Mouse (Mus musculus): ENCODE measurements around the gene Phb2.

Phb2 gene

DNA sequence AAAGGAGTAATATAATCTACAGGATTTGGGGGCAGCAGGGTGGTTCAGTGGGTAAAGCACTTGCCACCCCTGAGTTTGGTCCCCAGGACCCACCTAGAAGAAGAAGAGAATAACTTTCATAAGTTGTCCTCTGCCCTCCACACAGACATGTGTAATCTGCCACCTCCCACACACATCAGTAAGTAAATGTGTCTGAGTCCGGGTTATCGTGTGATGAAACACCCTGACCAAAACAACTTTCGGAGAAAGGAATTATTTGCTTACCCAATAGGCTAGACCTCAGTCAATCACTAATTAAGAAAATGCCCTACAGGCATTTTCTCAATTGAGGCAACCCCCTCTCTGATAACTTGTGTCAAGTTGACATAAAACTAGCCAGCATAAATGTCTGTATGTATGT, 21.6 kb upstream of the Phb2 start:
- no peak for DNase-seq (ENCODE audit: low spot score in 2 of 2)

DNA sequence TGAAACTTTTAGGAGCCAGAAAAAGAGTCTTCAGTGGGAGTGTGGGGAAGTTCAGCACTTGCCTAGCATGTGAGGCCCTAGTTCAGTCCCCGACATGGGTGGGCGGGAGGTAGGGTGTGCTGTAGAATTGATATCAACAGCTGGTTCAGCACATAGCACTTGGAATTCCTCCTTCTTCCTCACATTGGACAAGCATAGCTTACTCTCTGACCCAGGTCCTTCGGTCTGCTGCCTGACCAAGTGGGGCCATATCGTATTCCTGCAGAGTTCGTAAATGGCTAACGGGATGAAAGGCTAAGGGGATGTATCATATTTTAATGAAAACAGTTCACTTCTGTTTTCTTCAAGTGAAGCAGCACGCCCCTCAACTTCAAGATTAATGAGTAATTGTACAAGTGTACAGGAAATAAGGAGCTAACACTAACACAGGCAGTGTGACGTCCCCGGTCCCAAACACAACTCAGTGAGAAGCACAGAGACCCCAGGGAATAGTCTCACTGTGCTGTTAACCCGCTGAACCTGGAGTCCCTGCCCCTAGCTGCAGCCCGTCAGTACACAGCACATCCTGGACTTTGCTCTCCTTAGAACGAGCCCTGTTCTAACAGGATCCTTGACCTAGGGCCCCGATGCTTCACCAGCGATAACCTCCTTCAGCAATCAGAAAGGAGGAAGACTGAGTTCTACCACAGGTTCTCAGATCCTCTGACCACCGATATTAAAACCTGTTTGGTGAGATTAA, 18.7 kb upstream of the Phb2 start:
- DNase-seq (ENCODE audit: low spot score in 2 of 2): no peak

DNA sequence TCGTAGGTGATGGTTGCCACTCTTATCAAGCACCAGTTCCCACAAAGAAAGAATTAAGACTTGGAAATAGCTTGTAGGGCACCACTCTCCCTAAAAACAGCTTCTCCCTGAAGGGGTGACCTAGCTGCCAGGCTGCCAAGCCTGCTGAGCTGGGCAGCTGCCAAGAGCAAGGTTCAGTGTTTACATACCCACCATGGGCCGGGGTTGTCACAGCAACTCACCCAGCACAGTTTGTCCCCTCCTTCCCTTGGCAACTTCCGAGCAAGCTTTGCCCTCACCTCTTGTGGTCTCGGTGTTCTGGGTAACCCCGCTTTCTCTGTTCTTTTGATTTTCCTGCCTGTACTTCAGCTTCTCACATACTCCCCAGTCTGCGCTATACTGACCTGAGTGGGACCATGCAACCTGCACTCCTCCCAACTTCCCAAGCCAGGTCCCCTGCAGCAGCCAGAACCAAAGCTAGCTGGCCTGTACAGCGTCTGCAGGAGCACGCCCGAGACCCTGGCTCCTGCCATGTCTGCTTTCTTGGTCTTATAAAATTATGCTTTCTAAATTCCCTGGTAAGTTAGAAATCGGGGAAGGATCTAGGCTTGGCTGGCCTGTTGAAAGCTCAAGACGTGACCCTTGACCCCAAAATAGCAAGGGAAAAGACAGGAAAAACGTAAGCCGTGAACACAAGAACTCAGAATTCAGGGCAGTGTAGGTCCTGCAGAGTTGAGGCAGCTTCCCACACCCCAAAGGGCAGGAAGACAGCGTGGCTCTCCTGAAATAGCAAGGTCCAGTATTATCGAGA, 17.8 kb upstream of the Phb2 start:
- peak; percentile 71 to 82 for DNase-seq (ENCODE audit: low spot score in 2 of 2)

DNA sequence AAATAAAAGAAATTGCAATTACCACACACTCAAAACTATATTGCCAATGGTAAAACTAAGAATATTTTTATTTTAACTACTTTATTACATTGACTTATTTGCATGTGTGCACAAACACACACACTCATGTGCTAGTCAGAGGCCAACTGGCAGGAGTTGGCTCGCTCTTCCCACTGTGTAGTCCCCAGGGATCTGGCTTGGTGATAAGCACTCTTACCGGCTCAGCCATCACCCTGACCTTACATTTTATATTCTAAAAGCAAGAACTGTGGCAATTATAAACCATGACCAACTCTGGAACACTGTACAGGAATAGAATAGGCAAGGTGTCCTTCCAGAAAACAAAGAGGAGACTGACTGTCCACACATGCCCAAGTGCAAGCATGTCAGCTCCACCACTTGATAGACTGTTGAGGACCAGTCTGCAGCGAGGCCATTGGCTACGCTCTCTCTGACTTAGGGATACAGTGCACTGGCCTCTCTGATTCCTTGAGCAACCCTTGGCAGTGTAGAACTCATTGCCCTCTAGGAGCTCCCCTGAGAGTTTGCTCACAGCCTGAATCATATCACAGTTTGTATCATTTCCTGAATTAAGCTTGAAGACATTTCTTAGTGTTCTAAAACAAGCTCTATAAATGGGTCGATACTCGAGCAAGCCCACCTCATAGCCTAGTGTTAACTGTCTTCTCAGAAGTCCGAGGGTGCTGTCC, 15.5 kb upstream of the Phb2 start:
- no peak for DNase-seq (ENCODE audit: low spot score in 2 of 2)

DNA sequence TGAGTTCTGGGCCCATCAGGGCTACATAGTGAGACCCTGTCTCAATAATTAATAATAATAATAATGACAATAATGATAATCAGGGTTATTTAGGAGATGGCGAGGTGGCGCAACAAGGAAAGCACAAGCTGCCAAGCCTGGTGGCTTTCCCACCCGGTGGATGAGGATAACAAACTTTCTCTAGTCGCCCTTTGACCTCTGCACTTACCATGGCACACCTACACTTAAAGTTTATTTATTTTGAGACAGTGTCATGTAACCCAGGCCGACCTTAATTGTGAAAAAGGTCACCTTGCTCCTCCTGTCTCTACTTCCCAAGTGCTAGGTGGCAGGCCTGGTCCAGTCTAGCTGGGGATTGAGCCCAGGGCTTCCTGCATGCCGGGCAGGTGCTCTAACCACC, 13.4 kb upstream of the Phb2 start:
- no peak for DNase-seq (ENCODE audit: low spot score in 2 of 2)

DNA sequence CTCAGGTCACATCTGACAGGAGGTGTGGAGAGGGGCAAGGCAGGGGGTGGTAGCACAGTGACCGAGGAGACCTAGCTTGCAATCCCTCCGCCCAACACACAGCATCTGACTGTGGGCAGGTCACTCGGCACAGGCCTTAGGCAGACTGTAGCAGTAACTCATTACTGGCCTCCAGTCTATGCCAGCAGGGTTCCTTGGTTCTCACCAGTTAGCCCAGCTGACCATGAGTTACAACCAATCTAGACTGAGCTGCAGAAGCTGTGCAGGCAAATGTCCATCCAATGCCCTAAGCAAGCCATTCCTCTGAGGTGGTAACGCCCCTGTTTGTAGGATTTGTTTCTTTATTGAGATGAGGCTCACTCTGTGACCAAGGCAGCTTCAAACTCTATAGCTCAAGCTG, 12.8 kb upstream of the Phb2 start:
- no peak for DNase-seq (ENCODE audit: low spot score in 2 of 2)

DNA sequence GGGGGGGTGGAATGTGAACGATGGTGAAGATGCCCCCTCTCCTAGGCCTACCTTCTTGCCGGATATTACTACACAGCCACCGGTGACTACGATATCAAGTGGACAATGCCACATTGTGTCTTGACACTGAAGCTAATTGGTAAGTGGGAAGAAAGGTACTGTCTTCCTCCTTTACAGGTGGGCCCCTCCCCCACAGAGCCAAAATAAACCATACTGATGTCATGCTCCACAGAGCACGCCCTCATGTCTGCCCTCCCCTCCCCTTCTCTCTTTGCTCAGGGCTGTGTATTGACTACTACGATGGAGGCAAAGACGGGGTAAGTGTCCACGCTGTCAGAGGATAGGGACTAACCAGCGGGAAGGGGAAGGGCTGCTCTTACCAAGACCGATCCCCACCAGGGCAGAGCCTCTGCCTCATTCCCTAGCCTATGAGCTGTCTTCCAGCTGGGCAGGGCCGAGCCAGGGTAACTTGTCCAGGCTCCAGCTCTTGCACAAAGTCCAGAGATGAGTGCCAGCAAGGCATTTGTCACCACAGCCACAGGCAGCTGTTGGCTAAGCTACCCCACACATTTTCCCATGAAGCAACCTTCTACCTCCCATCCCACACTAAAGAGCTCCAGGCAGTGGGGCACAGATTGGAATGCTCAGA, 12.1 kb upstream of the Phb2 start:
- peak in 1 of 2 experiments; percentile 72 for DNase-seq (ENCODE audit: low spot score in 2 of 2)

DNA sequence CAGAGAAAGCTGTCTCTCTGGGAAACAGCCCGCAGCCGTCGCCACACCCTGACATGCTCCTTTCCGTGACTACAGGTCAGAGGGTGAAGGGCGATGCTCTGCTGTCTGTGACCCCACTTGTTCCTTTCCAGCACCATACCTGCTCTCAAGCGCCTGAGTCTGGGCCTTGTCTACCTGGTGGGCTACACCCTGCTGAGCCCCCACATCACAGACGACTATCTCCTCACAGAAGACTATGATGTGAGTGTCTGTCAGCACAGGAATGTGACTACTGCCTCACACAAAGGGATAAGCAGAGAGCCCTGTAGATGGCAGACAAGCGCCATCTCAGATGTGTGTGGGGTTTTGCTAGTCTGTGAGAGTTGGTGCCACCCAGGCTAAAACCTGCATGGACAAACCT, 10.8 kb upstream of the Phb2 start:
- DNase-seq (ENCODE audit: low spot score in 2 of 2): no peak

DNA sequence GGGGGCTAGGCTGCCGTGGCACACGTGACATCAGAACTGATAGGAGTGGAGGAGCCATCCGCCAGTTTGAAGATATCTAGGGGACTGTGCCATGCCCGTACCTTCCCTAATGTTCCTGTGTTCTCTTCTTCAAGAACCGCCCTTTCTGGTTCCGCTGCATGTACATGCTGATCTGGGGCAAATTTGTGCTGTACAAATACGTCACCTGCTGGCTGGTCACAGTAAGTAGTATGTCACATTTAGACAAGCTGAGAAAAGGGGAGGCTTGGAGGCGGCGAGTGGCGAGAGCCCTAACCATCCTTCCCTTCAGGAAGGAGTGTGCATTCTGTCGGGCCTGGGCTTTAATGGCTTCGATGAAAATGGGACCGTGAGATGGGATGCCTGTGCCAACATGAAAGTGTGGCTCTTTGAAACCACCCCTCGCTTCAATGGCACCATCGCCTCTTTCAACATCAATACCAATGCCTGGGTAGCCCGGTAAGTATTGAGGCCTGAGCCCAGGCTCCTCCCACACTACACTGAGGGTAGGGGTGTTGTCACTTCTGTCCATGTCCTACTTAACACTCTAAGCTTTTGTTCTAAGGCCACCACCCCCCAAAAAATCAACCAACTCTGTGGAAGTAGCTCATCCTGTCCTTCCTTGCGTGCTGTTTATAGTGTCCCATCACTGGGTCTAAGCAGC, 9.9 kb upstream of the Phb2 start:
- DNase-seq (ENCODE audit: low spot score in 2 of 2): no peak

DNA sequence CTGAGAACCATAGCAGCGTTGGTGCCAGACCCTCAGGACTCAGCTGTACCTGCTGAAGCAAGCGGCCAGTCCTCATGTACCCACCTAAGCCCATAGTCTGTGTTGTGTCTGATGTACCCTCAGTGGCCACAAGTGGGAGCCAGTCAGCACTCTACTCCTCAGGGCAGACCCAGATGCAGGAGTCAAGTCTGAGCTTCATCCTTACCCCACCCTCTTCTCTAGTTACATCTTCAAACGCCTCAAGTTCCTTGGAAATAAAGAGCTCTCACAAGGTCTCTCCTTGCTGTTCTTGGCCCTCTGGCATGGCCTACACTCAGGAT, 9.4 kb upstream of the Phb2 start:
- peak in 1 of 2 experiments; percentile 69 for DNase-seq (ENCODE audit: low spot score in 2 of 2)

DNA sequence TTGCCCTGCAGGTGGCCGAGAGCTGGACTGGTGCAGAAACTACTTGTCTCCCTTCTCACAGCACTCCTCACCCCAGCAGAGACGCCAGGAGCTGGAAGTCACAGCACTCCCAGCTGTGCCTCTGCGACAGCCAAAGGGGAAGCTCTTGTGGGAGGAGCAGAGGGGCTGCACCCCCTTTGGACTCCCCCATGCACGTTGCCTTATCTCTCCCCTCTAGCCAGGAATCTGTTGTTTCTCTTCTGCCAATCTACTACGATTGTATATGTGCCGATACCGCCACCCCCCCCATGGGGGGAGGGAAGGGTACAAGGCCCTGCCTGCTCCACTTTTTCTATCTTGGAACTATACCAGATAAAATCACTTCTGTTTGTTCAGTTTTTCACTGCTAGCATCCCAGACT, 8.3 kb upstream of the Phb2 start:
- DNase-seq (ENCODE audit: low spot score in 2 of 2): no peak

DNA sequence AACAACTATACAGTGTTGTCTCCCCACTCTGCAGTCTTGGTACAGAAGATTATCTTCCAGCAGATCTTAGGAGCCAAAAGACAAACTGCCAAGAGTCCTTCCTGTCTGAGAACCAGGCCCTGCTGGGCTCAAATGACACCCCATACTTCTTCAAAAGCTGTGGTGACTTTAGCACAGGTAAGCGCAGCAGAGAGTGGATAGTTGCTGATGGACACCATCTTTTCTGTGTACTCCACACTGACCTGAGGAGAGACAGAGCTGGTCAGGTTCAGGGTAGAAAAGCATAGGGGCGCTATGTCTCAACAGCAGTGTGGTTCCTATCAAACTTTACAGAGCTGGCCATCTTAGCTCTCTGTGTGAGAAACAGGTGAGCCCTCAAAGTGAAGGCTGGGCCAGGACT, 7.7 kb upstream of the Phb2 start:
- no peak for DNase-seq (ENCODE audit: low spot score in 2 of 2)

DNA sequence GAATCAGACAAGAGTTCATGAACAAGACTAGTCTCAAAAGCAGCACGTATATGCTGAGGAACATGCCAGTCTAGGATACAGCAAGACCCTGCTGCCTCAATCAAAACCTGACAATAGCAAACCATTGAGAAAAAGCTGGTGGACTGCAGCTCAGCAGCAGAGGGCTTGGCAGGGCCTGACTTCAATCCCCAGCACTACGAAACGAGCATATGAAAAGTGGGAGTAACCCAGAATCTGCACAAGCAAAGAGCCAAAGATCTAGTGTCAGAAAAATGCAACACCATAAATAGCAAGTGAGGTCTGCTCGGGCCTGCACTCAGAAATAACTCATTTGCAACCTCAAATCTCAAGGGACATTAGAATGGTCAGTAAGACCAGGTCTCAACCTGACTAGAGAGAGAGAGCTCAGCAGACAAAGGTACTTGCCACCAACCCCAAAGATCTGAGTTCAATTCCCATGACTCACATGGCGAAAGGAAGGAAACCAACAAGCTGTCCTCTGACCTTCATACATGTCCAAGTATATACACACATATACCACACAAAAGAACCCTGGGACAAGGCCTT, 6.0 kb upstream of the Phb2 start:
- no peak for DNase-seq (ENCODE audit: low spot score in 2 of 2)

DNA sequence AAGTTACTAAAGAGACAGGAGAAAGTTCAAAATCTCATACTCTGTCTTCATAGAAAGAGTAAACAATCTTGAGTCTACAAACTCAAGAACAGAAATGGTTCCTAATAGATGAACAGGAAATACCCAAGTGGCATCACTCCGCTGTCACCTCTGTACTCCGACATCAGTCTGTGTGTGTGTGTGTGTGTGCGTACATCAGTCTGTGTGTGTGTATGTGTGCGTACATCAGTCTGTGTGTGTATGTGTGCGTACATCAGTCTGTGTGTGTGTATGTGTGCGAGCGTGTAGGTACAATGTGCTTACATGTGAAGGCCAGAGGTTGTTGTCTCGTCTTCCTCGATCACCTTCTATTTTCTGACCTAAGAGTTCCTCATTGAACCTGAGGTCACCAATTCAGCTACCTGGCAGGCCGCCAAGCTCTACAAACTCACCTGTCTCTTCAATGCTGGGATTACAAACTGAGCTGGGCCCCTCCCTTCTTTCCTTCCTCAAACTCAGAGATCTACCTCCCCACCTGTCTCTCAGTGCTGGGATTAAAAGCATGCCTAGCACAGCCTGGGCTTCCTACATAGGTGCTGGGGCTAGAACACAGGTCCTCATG, 3.7 kb upstream of the Phb2 start:
- DNase-seq (ENCODE audit: low spot score in 2 of 2): no peak

DNA sequence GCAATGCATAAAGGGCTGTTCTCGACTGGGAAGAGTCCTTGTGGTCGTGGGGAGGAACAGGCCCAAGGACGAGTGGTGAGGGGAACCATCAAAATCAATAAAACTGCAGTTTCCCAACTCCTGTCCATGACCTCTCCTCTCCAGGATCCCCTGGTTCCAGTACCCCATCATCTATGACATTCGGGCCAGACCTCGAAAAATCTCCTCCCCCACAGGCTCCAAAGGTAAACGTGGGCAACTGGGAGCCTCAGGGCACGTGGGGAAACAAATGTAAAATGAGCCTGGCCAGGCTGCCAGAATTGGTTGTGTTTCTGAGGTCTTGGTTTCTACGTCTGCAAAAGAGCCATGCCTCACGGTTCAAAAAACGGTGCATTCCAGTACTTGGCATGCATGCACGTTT, 782 bp downstream of the Phb2 start:
- DNase-seq (ENCODE audit: low spot score in 2 of 2): no peak

DNA sequence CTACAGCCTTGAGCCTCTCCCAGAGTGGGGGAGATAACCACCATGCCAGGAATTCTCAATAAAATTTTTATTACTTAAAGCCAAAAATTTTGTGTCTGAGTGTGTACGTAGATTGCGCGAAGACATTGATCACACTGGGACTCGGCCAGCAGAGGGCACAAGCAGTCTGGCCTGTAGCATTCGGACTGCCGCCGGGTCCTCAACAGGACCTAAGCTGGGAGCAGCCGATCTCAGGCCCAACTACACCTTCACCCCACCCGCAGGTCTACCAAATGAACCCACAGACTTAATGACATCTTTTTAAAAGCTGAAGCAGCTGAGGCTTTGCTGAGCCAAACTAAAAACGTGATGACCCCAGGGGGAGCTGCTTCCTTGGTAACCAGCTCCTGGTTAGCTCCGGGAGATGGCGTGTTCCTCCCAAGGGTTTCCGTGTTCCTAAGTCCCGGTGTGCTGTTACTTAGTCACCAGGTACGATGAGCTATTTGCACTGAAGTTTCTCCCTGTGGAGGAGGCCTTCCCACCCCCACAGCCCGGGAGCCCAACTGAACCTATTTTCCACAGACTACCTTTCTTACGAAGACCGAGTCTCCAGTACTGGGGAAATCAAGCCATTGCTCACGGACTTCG, 4.8 kb downstream of the Phb2 start:
- DNase-seq (ENCODE audit: low spot score in 2 of 2): no peak

DNA sequence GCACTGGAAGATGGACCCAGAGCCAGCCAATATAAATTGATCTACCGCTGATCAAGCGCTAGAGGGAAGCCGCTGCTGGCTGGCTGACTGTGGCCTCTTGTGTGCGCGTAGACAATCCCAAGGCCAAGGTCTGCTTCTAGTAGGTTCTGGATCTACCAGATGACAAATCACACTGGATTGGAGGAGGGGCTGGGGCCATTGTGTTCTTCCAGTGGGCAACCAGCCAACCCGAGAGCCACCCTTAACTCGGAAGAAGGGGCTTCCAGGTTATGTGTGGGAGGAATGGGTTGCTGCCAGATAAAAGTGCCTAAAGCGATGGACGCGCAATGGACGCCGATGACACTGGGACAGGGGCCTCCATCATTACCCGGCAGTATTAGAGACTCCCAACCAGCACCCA, 5.8 kb downstream of the Phb2 start:
- DNase-seq (ENCODE audit: low spot score in 2 of 2): no peak

DNA sequence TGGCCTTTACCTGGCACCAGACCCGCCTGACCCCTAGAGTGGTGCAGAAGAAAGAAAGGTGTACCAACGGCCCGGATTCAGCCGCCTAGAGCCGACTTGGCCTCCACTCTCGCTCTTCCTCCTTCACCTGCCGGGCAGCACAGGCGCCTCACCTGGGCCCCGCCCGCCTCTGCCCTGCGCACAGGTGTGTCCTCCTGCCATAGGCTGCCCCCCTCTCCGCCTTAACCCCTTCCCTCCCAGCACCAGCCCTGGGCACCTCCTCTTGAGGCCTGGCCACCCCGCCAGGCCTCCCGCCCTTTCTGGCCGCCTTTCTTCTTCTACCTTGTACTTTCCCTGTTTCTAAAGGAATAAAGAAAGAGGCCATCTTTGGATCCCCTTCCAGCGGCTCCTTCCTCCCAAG, 6.6 kb downstream of the Phb2 start:
- DNase-seq (ENCODE audit: low spot score in 2 of 2): peak; percentile 71 to 80

DNA sequence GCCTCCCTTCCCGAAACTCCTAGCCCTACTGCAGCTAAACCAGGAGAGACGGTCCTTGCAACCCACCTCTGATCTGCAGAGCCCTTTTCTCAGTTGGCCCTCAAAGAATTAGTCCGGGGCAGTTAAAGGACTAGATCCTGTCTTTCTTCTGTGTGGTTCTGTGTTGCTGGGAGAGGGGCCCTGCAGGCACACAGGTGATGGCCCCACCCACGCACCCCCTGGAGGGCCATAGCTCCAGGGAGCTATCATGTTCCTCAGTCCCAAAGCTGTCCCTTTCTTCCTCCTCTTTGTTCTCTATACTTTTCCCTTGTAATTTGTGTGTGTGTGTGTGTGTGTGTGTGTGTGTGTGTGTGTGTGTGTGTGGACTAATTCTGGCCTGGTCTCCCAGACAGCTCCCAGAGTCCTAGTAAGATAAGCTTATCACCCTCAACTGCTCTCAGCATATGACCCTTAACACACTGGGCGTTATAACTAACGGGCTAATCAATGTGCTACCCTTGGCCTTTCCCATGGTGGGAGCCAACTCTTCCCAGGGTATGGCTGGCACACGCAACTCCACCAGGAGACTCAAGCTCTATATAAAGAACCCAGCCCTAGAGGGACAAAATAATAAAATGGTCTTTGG, 7.3 kb downstream of the Phb2 start:
- DNase-seq (ENCODE audit: low spot score in 2 of 2): no peak

DNA sequence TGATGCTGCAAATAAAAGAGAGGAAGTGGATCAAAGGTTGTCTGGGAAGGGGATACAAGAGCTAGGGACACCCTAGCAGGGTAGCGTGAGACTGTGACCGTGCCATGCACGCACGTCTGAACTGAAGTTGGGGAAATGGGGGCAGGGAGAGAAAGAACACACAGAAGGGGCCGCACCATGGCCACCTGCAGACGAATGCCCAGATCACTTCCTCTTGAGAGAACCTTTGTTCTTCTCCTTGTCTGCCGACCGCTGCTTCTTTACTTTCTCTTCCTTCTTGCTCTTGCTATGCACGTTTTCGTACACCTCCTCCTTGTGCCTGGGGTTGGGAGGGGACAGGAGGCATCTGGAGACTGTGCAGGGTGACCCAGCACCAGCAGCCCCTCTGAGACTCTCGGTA, 8.8 kb downstream of the Phb2 start:
- DNase-seq (ENCODE audit: low spot score in 2 of 2): no peak
